Mouse (Mus musculus) gonadal fat pad, adult 2 months (tissue): ENCODE results near the gene Lactbl1. TPM values are rescaled to one million over a fixed set of nuclear protein-coding genes. Genes with fewer than 3 reads are reported as not detected.
A peak's percentile ranks its signal among the peaks of the same experiment; 100 is the strongest.

ENCODE experiments used
- DNase-seq: peaks from one replicate; pipeline ENCODE4 v3.0.0-alpha.2; 2012; ENCODE audit warnings: low read depth
- polyA plus RNA-seq: library from polyadenylated mRNA; depleted of rRNA; stranded (reverse); fragments of >200 nt; gene quantifications from 2 replicates; pipeline ENCODE4 v1.2.3, GENCODE M21; 2012; rRNA removed

The Lactbl1 gene
- polyA plus RNA-seq: 0.03 and 0.04 TPM in 2 replicates

GRCm38 (mm10) chr4:136622388-136622787, at the start of gene Lactbl1:
Gene Lactbl1 (plus strand): TSS chr4:136622621.
- DNase-seq: no peak

GRCm38 (mm10) chr4:136581885-136582284, 40.5 kb upstream of the Lactbl1 start:
- DNase-seq: no peak

GRCm38 (mm10) chr4:136587221-136587827, 35.1 kb upstream of the Lactbl1 start:
- no peak for DNase-seq

GRCm38 (mm10) chr4:136588003-136588402, 34.4 kb upstream of the Lactbl1 start:
- DNase-seq: no peak

GRCm38 (mm10) chr4:136592111-136592510, 30.3 kb upstream of the Lactbl1 start:
- DNase-seq: no peak

GRCm38 (mm10) chr4:136594006-136594405, 28.4 kb upstream of the Lactbl1 start:
- DNase-seq: no peak

- no peak for DNase-seq
These were observed 27.2 kb upstream of the Lactbl1 start for GRCm38 (mm10) chr4:136595221-136595620.

- DNase-seq: no peak
These were observed 24.0 kb upstream of the Lactbl1 start for GRCm38 (mm10) chr4:136598268-136598876.

- no peak for DNase-seq
These were observed 22.6 kb upstream of the Lactbl1 start for GRCm38 (mm10) chr4:136599869-136600268.

- DNase-seq: no peak
These were observed 21.9 kb upstream of the Lactbl1 start for GRCm38 (mm10) chr4:136600536-136600935.

- no peak for DNase-seq
These were observed 20.9 kb upstream of the Lactbl1 start for GRCm38 (mm10) chr4:136601476-136601875.

GRCm38 (mm10) chr4:136602018-136602554, 20.3 kb upstream of the Lactbl1 start:
- DNase-seq: no peak

- peak; percentile 42 for DNase-seq
These were observed 19.9 kb upstream of the Lactbl1 start, which contains the start of gene Kdm1a for GRCm38 (mm10) chr4:136602568-136602967. Gene Kdm1a (minus strand): TSS chr4:136602723.

- DNase-seq: no peak
These were observed 16.5 kb upstream of the Lactbl1 start for GRCm38 (mm10) chr4:136605756-136606485.

- no peak for DNase-seq
These were observed 12.0 kb upstream of the Lactbl1 start, which contains the start of gene Tex46 for GRCm38 (mm10) chr4:136610387-136610856. Gene Tex46 (plus strand): TSS chr4:136610437.

- DNase-seq: no peak
These were observed 8.8 kb upstream of the Lactbl1 start for GRCm38 (mm10) chr4:136613657-136614056.

GRCm38 (mm10) chr4:136621336-136621735, 1.1 kb upstream of the Lactbl1 start:
- no peak for DNase-seq

GRCm38 (mm10) chr4:136621956-136622355, 465 bp upstream of the Lactbl1 start:
- DNase-seq: no peak

- no peak for DNase-seq
These were observed 4.2 kb downstream of the Lactbl1 start for GRCm38 (mm10) chr4:136626590-136626989.

- no peak for DNase-seq
These were observed 9.0 kb downstream of the Lactbl1 start for GRCm38 (mm10) chr4:136631237-136631994.

GRCm38 (mm10) chr4:136635995-136636394, 13.6 kb downstream of the Lactbl1 start:
- no peak for DNase-seq

- DNase-seq: no peak
These were observed 14.1 kb downstream of the Lactbl1 start for GRCm38 (mm10) chr4:136636511-136636910.
